Mouse (Mus musculus) liver, adult 2 months (tissue): ENCODE data around the gene Nnat.

Source experiments
- CTCF ChIP-seq: fragments of 200-500 bp; IDR thresholded peaks from 2 replicates; pipeline ENCODE4 v1.5.1; 2011; ENCODE audit warnings: low read depth, low read length, control low read depth
- POLR2A ChIP-seq: fragments of 200-500 bp; IDR thresholded peaks from 2 replicates; pipeline ENCODE4 v1.6.1; 2011; ENCODE audit warnings: low read length, control low read depth; ENCODE audit not compliant: insufficient read depth; ENCODE audit errors: extremely low read depth

GRCm38 (mm10) chr2:157520496-157520895, 39.4 kb upstream of the Nnat start:
- TF ChIP-seq CTCF (no peak), POLR2A (no peak)
